Mouse (Mus musculus) olfactory bulb, adult 2 months (tissue): ENCODE results near the gene Cap2.

Experiments
- CTCF ChIP-seq: fragments of 200-500 bp; IDR thresholded peaks from 2 replicates; pipeline ENCODE4 v1.5.1; 2012; ENCODE audit warnings: low read depth, mild to moderate bottlenecking, low read length, moderate library complexity; ENCODE audit not compliant: insufficient read depth
- POLR2A ChIP-seq: fragments of 200-500 bp; IDR thresholded peaks from 2 replicates; pipeline ENCODE4 v1.6.1; 2012; ENCODE audit warnings: mild to moderate bottlenecking, low read depth, low read length, moderate library complexity; ENCODE audit not compliant: insufficient read depth

DNA sequence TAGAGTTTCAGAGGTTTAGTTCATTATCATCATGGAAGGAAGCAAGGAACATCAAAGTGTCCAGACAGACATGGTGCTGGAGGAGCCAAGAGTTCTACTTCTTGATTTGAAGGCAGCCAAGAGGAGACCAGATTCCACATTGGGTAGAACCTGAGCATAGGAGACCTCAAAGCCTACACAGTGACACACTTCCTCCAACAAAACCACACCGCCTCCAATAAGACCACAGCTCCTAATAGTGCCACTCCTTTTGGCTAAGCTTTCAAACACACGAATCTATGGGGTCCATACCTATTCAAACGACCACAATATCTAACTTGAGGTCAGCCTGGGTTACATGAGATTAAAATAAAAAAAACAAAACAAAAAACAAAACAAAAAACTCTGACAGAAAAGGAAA lies 25.0 kb downstream of the Cap2 start:
- no peak for TF ChIP-seq CTCF
- no peak for TF ChIP-seq POLR2A
